Mouse (Mus musculus) adrenal gland, adult 18-20 months (tissue): ENCODE measurements around the gene Chad. TPM values are rescaled to one million over a fixed set of nuclear protein-coding genes. Genes with fewer than 3 reads are reported as not detected.

Experiments used
- DNase-seq, 2 experiments: peaks; one replicate each; pipeline ENCODE4 v3.0.0; 2021 to 2022; ENCODE audit warnings: low spot score in 2 of 2
- total RNA-seq, 2 experiments: library from RNA; stranded (reverse); gene quantifications; 1 replicate in 1 of 2; 2 replicates in 1 of 2; pipeline ENCODE4 v1.2.3; 2021

The Chad gene
- total RNA-seq, 2 experiments from 2014 or later: not detected

DNA sequence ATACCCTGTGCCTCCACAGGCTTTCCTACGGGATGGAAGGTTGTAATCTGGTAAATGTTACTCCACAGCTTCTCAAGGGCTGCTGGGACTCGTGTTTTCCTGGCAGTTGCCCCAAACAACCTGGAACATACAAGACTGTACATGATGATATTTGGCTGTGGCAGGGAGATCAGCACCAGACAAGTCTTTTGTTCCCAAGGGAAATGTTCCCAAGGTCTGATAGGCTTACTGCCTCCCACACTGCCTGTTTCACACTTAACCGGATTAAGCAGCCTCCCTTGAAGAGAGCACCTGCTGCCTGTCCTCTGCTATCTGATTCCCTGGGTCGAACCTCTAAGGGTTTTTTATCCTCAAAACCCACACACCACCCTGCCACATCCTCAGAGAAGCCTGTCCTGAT, 50.6 kb downstream of the Chad start:
- no peak for DNase-seq

DNA sequence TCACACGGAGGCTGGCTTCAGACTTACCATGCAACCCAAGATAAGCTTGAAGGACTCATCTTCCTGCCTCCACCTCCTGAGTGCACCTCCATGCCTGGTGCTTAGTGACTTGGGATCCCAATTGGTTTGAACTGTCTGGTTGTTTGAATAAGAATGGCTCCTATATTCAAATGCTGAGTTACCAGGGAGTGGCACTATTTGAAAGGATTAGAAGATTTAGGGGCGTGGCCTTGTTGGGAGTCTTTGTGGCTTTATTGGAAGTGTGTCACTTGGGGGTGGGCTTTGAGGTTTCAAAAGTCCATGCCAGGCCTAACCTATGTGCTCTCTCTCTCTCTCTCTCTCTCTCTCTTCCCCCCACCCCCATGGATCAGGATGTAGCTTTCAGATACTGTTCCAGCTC, 52.8 kb downstream of the Chad start:
- DNase-seq: no peak

Other genes with a start within 250 kb of the Chad start
- gene Luc7l3, start 243.1 kb upstream of the Chad start, total RNA-seq: 10 to 100 TPM; 58.1 to 71.9 TPM
- gene Ankrd40, start 237.0 kb upstream of the Chad start, total RNA-seq: 100 to 1,000 TPM; 149 to 159 TPM
- 1 to 10 TPM; 3.7 to 6.5 TPM for gene Abcc3, start 172.1 kb upstream of the Chad start, total RNA-seq
- gene Cacna1g, start 90.8 kb upstream of the Chad start, total RNA-seq: under 1 TPM; 0.32 to 0.70 TPM
- gene Spata20, start 78.9 kb upstream of the Chad start, total RNA-seq: not detected
- 10 to 100 TPM; 33.3 to 48.4 TPM for gene Epn3, start 65.1 kb upstream of the Chad start, total RNA-seq
- gene Mycbpap, start 43.3 kb upstream of the Chad start, total RNA-seq: 10 to 100 TPM in 1 of 2 experiments, 1 to 10 TPM in 1; 7.4 to 12.4 TPM
- gene Rsad1, start 15.8 kb upstream of the Chad start, total RNA-seq: 10 to 100 TPM; 12.2 to 16.7 TPM
- 100 to 1,000 TPM; 143 to 171 TPM for gene Acsf2, start 36.8 kb downstream of the Chad start, total RNA-seq
- gene Lrrc59, start 64.7 kb downstream of the Chad start, total RNA-seq: 100 to 1,000 TPM; 124 to 133 TPM
- gene Mrpl27, start 88.7 kb downstream of the Chad start, total RNA-seq: 10 to 100 TPM; 65.8 to 73.0 TPM
- under 1 TPM; 0.23 to 0.45 TPM for gene Eme1, start 88.9 kb downstream of the Chad start, total RNA-seq
- gene Xylt2, start 112.5 kb downstream of the Chad start, total RNA-seq: 10 to 100 TPM; 10.6 to 11.8 TPM
- not detected for gene Gm11541, start 139.5 kb downstream of the Chad start, total RNA-seq
- gene Cdc34b, start 176.7 kb downstream of the Chad start, total RNA-seq: under 1 TPM; 0.33 to 0.42 TPM
- gene Tmem92, start 217.7 kb downstream of the Chad start, total RNA-seq: not detected